Mouse (Mus musculus) retina, embryonic 14.5 days (tissue): ENCODE measurements around the gene Zfp664.

Experiments
- DNase-seq: peaks from one replicate; pipeline ENCODE4 v3.0.0-alpha.2; 2015; ENCODE audit warnings: low spot score

Zfp664 gene

GRCm38 (mm10) chr5:124862013-124862866, at the start of gene Zfp664, which contains the start of gene Ccdc92:
Zfp664 (plus strand) TSS chr5:124862691.
Ccdc92 (minus strand) TSS chr5:124862424.
- peak; percentile 99 for DNase-seq

GRCm38 (mm10) chr5:124814797-124815196, 47.7 kb upstream of the Zfp664 start:
- DNase-seq, result no peak

GRCm38 (mm10) chr5:124817050-124817449, 45.4 kb upstream of the Zfp664 start:
- no peak for DNase-seq

GRCm38 (mm10) chr5:124822128-124822894, 40.2 kb upstream of the Zfp664 start:
- no peak for DNase-seq

- DNase-seq, result no peak
These were observed 32.2 kb upstream of the Zfp664 start for GRCm38 (mm10) chr5:124830331-124830730.

- DNase-seq, result no peak
These were observed 27.3 kb upstream of the Zfp664 start for GRCm38 (mm10) chr5:124835218-124835617.

- DNase-seq, result no peak
These were observed 26.4 kb upstream of the Zfp664 start for GRCm38 (mm10) chr5:124836075-124836474.

- no peak for DNase-seq
These were observed 25.9 kb upstream of the Zfp664 start for GRCm38 (mm10) chr5:124836621-124837020.

- no peak for DNase-seq
These were observed 22.3 kb upstream of the Zfp664 start for GRCm38 (mm10) chr5:124840202-124840601.

GRCm38 (mm10) chr5:124840669-124841068, 21.8 kb upstream of the Zfp664 start:
- DNase-seq, result no peak

- DNase-seq, result peak; percentile 11
These were observed 19.1 kb upstream of the Zfp664 start for GRCm38 (mm10) chr5:124843386-124843785.

- DNase-seq, result no peak
These were observed 17.6 kb upstream of the Zfp664 start for GRCm38 (mm10) chr5:124844929-124845328.

GRCm38 (mm10) chr5:124847014-124847413, 15.5 kb upstream of the Zfp664 start:
- DNase-seq, result peak; percentile 3

GRCm38 (mm10) chr5:124848994-124849393, 13.5 kb upstream of the Zfp664 start:
- no peak for DNase-seq

GRCm38 (mm10) chr5:124851572-124851971, 10.9 kb upstream of the Zfp664 start:
- DNase-seq, result no peak

GRCm38 (mm10) chr5:124852294-124852693, 10.2 kb upstream of the Zfp664 start:
- DNase-seq, result no peak

GRCm38 (mm10) chr5:124853079-124853478, 9.4 kb upstream of the Zfp664 start:
- DNase-seq, result no peak

GRCm38 (mm10) chr5:124854202-124854601, 8.3 kb upstream of the Zfp664 start:
- no peak for DNase-seq

- peak; percentile 73 for DNase-seq
These were observed 2.5 kb upstream of the Zfp664 start for GRCm38 (mm10) chr5:124860013-124860412.

GRCm38 (mm10) chr5:124861463-124861862, 1.0 kb upstream of the Zfp664 start:
- peak; percentile 20 for DNase-seq

GRCm38 (mm10) chr5:124862871-124863741, 615 bp downstream of the Zfp664 start:
- peak; percentile 57 for DNase-seq

GRCm38 (mm10) chr5:124868981-124869380, 6.5 kb downstream of the Zfp664 start:
- peak; percentile 80 for DNase-seq
